Mouse (Mus musculus) adrenal gland, adult 8-10 months (tissue): ENCODE measurements around the gene Tead3. TPM values are rescaled to one million over a fixed set of nuclear protein-coding genes. Genes with fewer than 3 reads are reported as not detected.
"Not testable (repeated sequence)": the region's sequence is repeated elsewhere in the genome, so short reads cannot be mapped to it uniquely, and the experiment has no call there.

Experiments
- DNase-seq: peaks from one replicate; pipeline ENCODE4 v3.0.0; 2022
- total RNA-seq, 4 experiments: library from RNA; stranded (reverse); gene quantifications; 2 replicates each; pipeline ENCODE4 v1.2.4; 2022

Tead3 gene
- total RNA-seq, 4 experiments from 2014 or later = 8.5 to 21.1 (median 13.3) TPM

DNA sequence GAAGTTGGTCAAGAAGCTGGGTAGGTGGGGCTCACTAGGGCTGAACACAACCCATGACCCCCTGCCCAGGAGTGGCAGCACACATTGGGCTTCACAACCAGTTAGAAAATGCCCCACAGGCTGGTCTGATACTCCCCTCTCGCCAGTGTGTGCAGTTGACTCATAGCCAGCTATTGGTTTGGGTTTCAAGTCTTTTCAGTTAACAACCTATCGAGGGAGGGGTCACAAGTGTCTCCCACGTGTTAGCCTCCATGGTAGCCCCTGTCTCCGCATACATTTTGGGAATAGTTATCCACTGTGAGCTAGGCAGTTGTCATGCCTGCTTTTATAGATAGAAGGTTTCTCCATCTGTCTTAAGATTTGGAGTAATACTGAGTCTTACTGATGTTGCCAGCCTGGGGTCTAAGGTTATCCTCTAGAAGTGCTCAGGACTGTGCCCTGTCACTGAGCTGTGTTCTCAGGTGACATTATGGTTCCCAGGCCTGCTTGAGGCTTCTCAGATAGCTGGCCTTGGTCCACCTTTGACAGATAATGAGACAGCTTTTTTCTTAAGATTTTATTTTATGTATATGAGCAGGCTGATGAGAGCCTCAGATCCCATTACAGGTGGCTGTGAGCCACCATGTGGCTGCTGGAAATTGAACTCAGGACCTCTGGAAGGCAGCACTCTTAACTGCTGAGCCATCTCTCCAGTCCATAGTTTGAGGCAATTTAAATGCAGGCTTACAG is 20.9 kb downstream of the Tead3 start:
- no peak for DNase-seq

DNA sequence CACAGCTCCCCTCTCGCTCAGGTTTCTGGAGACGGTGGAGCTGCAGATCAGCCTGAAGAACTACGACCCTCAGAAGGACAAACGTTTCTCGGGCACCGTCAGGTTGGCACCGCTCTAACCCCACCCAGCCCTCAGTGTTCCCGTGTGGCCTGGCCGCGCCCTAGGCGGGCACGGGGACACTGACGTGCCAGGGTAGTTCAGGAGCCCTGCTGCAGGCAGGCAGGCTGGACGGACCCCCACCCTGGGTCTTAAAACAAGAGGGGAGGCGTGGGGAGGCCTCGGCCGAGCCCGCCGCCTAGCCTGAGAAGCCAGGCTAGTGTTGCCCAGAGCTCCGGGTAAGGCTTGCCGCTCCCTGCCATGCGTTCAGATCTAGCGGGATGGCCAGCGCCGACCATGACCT is 21.7 kb downstream of the Tead3 start:
- DNase-seq = no peak

- DNase-seq = peak; percentile 94
These were observed 22.2 kb downstream of the Tead3 start, which contains the start of gene Rpl10a for GRCm38 (mm10) chr17:28328366-28328928. Gene Rpl10a (plus strand): TSS chr17:28328471.

DNA sequence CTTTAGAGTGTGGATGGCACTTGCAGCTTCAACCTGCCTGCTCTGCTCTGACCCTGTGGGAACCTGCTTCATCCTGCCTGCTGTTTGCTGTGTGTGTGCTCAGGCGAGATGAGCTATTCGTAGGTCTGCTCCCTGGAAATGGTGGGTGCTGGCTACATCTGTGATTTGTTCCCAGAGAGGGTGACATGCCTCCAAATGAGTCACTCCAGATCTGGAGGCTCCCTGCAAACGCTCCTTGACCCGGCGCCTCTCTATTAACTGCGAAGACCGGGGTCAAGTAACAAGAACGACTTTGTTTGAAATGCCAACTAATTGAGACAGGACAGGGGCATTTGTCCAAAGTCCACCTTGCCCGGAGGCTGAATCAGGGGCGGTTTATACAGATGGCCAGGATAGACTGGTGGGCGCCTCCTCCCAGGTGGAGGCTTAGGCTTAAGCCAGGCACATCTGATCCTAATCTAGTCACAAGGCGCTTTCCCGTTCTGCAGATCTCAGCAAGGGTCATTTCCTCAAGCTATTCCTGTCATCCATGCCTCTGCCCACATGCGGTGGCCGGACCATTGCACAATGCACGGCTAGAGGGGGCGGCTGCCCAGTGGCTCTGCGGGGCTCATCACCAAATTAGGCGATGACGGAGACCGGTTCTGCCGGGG is 22.8 kb downstream of the Tead3 start:
- peak; percentile 61 for DNase-seq

GRCm38 (mm10) chr17:28326951-28327350 is 23.7 kb downstream of the Tead3 start:
- DNase-seq = no peak

GRCm38 (mm10) chr17:28325751-28326150 is 24.9 kb downstream of the Tead3 start:
- no peak for DNase-seq

DNA sequence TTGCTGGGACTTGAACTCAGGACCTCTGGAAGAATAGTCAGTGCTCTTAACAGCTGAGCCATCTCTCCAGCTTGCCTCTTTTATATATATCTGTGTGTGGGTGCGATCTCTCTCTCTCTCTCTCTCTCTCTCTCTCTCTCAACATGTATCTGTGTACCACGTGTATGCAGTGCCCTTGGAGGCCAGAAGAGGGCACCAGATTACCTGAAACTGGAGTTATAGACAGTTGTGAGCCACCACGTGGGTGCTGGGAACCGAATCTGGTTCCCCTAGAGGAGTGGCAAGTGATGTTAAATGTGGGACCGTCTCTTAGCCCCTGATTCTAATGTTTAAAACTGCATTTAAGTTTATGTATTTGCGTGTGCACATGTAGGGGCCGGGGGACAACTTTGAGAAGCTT is 26.2 kb downstream of the Tead3 start:
- not testable (repeated sequence) for DNase-seq

DNA sequence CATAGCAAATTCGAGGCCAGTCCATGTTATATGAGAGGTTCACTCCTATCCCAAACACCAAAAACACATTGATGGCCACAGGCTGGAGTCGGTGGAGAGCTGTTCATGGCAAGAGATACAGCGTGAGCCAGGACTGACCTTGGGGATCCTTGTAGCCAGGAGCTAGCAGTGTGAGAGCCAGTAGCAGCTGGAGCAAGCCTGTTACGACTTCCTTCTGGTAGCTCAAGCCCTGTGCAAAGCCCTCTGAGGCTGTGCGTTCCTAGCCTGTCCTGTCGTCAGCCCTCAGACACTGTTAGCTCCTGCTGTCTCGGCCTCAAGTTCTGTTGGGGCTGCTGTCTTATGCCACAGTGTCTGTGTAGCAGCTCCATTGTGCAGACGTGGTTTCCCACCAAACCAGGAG is 26.8 kb downstream of the Tead3 start:
- DNase-seq = no peak

DNA sequence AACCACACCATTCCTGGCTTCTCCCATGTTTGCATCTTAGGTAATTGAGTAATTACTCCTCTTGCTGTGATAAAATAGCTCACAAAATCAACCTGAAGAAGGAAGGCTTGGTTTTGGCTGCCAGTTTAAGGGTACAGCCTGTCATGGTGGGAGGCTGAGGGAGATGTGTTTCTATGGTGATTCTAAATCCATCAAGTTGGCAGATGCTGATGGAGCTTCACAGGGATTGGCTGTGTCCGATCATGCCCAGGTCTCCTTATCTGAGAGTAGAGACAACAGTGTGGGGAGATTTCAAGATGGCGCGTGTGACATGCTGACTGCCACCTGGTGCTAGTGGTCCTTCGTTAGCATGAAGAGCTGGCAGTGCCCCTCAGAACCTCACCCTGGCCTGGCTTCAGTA is 28.9 kb downstream of the Tead3 start:
- DNase-seq = no peak

GRCm38 (mm10) chr17:28317725-28318124 is 32.9 kb downstream of the Tead3 start:
- no peak for DNase-seq

- DNase-seq = no peak
These were observed 33.5 kb downstream of the Tead3 start for GRCm38 (mm10) chr17:28317091-28317490.

GRCm38 (mm10) chr17:28316476-28316875 is 34.1 kb downstream of the Tead3 start:
- no peak for DNase-seq

DNA sequence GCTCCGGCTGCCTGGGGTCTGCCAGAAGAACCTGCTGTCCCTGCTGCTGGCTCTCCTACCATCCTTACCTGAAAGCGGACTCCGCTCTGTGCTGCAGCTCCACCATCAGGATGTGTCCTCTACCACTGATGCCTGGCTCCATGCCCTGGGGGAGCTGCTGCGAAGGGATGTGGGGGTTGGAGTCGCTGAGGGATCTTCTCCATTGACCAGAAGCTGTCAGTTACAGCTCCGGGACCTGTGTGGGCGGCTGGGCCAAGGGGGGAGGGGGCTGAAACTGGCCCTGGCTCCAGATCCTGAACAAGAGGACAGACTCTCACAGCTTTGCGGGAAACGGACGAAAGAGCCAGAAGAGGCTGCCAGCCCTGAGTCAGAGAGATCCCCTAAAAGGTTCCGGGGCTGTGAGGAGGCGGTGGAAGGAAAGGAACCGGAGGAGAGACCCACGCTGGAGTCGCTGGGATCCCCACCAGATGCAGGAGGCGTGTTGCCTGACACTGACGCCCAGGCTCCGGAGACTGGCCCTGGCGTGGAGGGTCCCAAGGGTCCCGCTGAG is 34.9 kb downstream of the Tead3 start:
- DNase-seq = no peak

DNA sequence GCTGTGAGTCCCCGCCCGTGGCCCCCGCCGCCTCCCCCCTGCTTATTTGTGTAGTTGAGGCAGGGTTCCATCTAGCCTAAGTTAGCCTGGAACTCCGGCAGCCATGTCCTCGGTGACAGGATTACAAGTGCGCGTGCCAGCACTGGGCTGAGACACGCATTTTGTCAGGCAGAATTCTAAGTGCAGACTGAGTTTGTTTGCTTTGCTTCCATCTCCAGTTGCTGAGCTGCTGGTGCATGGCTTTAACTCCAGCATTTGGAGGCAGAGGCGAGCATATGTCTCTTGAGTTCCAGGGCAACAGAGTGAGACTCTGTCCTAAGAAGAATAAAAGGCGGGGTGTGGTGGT is 36.8 kb downstream of the Tead3 start:
- DNase-seq = no peak

GRCm38 (mm10) chr17:28313212-28313879 is 37.3 kb downstream of the Tead3 start, which contains the start of gene Fance:
Gene Fance (plus strand): TSS chr17:28313519.
- DNase-seq = peak; percentile 95

DNA sequence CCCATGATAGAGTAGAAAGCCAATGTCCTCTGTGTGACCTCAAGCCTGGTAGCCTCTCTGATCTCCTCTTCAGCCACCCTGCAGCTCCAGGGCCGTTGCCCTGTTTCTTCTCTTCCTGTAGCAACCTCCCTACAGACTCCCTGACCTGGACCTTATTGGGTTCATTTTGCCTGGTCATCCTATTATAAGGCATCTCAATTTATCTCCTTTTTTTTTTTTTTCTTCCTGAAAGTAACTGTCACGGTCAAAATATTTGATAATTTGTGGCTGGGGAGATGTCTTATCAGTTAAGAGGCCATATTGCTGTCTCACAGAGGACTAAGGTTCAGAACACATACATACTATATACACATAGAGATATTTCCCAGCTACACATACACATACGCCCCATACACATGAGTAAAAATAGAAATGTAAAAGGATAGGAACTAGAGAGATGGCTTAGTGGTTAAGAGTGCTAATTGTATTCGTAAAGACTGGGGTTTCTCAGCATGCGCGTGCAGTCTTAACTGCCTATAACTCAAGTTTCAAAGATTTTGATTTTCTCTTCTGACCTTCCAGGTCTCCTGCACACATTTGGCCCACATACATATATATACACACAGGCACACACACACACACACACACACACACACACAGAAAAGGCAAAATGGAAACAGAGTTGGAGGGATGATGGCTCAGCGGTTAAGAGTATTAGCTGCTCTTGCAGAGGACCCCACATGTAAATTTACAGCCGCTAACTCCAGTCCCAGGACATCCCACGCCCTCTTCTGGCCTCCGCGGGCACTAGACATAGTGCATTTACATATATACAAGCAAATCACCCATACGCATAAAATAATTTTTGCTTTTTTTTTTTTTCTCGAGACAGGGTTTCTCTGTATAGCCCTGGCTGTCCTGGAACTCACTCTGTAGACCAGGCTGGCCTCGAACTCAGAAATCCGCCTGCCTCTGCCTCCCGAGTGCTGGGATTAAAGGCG is 38.1 kb downstream of the Tead3 start:
- DNase-seq = no peak

GRCm38 (mm10) chr17:28311366-28312132 is 39.1 kb downstream of the Tead3 start:
- DNase-seq = no peak

GRCm38 (mm10) chr17:28310831-28311230 is 39.8 kb downstream of the Tead3 start:
- no peak for DNase-seq

DNA sequence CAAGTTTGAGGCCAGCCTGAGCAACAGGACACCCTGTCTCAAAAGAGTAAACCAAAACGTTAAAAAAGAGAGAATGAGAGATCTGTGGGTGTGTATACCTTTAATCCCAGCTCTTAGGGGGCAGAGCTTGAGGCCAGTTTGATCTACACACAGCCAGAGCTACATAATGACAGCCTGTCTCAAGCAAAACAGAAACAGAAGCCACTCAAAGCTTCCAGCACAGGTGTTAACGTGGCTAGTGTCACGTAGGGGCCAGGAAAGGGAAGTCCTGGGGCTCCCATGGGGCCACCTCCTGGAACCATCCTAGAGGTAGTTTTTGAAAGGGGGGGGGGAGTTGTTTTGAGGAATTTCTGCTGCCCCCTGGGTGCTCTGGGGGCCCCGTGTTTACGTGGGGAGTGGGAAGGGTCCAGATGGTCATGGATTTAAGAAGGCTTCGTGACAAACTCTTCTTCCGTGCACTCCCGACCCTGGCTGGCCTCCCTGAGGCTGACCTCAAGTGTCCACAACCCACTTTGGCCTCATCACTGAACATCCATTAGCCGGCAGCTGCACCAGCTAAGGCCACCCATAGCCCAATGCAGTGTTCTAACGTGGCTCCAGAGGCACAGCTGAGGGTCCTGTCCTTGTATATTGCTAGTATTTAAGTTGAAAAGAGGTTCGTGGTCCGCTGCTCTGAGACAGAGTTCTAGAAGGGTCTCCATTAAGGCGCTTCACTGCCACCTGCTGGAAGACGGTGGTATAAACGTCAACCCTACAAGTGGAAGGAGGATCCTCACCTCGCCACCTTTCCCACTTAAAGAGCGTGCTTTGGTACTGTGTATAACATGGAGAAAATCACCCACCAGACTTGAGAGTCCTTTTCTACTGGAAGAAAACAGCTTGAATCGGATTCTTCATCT is 42.1 kb downstream of the Tead3 start:
- DNase-seq = peak; percentile 73

- no peak for DNase-seq
These were observed 45.4 kb downstream of the Tead3 start for GRCm38 (mm10) chr17:28305172-28305571.
